Mouse (Mus musculus) cortical plate, adult 2 months (tissue): ENCODE data around the gene Ptrh1.

Experiments
- CTCF ChIP-seq: fragments of 200-500 bp; IDR thresholded peaks from 2 replicates; pipeline ENCODE4 v1.5.1; 2011; ENCODE audit warnings: mild to moderate bottlenecking, control low read depth, low read length; ENCODE audit not compliant: insufficient read depth; ENCODE audit errors: extremely low read depth
- POLR2A ChIP-seq: fragments of 200-500 bp; IDR thresholded peaks from 2 replicates; pipeline ENCODE4 v1.6.1; 2011; ENCODE audit warnings: mild to moderate bottlenecking, low read length, control low read depth; ENCODE audit not compliant: insufficient read depth; ENCODE audit errors: extremely low read depth

DNA sequence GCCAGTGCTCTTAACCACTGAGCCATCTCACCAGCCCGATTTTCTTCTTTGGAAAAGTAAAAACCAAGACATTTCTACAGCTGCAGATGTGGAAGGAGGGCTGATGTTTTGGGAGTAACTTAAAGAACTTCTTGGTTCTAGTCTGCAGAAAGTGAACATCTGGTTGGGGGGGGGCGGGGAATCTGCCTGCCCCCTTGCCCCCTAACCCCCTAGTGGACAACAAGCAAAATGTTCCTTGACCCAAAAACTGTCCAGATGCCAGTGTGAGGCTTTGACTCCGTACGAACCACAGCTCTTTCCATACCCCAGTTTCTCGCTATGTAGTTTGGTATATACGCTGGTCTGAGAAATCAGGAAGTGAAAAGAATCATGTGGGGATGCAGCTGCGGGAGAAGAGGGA, 25.4 kb upstream of the Ptrh1 start:
- no peak for TF ChIP-seq POLR2A
- no peak for TF ChIP-seq CTCF
